Mouse (Mus musculus) leukemia stem cell, adult 10-12 weeks (primary cell): ENCODE measurements around the gene Pim2. TPM values are rescaled to one million over a fixed set of nuclear protein-coding genes. Genes with fewer than 3 reads are reported as not detected.

Experiments
- polyA plus RNA-seq: library from polyadenylated mRNA; stranded (reverse); fragments of >175 nt; gene quantifications from 2 replicates; pipeline ENCODE4 v1.2.3, GENCODE M21; 2012; ENCODE audit warnings: low replicate concordance

The Pim2 gene
- polyA plus RNA-seq = 50.3 and 75.5 TPM in 2 replicates

DNA sequence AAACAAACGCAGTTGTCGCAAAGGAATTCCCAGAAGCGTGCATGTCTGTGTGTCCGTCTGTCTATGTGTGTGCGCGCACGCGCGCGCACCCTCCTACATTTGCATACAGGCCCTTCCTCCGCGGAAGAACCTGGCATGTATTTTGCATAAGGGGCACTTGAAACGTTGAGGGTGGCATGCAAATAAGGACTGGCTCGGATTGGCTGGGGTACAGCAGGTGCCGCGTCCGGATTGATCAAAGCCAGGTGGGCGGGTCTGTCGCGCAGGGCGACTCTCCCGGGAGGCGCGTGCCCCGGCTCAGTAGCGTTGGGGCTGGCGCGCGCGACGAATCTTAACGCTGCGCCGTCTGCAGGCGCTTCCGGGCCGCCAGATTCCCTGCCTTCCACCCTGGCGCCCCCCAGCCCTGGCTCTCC, at the start of gene Pim2:
TSS of gene Pim2 (plus strand) at position 256 of the 413 bp plus-strand sequence.

DNA sequence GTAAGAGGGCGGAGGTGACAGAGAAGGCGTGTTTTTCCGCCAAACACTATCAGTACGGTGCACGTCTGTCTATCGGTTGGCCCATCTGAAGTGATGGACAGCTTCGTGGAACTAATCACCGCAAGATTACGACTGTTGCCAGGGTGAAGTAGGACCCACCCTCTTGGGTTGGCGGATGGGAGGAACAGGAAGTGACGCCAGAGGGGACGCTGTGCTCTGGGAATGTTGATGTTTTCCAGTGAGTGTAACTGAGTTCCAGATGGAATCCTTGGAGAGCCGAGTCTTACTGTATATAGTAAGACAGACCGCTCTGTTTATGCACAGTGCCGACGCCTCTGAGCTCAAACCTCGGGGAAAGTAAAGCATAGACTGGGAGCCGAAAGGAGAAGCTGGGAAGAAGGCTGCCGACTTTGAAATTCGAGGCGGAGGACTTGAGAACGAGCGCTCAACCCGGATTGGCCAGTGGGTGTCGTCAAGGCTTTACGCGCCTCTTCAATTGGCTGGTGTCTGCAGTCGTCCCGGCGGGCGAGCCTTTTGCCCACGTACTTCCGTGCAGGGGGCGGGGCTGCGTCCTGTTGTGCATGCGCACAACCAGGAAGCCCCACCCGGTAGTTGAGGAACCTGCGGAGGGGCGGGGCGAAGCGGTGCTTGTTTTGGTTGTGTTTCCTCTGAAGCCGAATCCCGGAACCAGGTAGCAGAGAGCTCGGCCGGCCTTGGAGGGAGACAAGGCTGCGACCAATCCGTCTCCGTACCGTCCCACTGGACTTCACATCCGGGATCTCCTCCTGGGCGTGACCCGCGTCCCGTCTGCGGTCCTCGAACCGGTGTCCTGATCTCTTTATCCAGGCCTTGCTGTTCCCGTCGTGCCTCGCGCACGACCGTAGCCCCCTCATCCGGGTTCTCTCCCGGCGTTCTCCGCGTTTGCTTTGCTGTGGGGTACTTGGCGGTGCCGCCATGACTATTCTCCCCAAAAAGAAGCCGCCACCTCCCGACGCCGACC, 36.6 kb upstream of the Pim2 start, which contains the start of gene Otud5:
TSS of gene Otud5 (plus strand) at position 202 of the 1,000 bp plus-strand sequence.

DNA sequence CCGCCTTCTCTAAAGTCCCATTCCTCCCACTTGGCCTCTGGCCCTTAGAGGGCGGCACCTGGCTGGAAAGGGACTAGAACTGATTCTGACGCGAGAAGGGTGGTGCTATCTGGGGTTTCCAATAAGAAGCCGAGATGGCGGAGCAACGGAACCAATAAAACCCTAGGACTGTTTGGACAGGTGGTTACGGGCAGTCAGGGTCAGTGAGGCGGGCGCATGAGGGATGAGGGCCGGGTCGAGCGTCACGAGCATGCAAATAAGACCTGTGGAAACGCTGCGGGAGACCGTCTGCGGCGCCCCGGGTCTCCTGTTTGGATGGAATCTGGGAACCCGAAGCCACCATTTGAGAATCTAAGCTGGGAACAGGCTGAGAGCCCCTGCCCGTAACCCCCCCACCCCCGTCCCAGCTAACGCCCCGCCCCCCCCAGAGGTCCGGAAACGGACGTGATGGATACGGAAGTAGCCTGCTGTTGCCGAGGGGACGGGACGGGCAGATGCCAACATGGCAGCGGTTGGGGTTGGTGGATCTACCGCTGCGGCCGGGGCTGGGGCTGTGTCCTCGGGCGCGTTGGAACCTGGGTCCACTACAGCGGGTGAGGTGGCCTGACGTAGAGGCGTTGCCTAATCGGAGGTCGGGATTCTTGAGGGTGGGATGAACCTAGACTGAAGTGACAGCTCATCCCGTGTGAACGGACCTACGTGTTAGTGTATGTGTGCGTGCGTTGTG, 5.9 kb downstream of the Pim2 start, which contains the start of gene Slc35a2:
TSS of gene Slc35a2 (plus strand) at position 188 of the 727 bp plus-strand sequence.

DNA sequence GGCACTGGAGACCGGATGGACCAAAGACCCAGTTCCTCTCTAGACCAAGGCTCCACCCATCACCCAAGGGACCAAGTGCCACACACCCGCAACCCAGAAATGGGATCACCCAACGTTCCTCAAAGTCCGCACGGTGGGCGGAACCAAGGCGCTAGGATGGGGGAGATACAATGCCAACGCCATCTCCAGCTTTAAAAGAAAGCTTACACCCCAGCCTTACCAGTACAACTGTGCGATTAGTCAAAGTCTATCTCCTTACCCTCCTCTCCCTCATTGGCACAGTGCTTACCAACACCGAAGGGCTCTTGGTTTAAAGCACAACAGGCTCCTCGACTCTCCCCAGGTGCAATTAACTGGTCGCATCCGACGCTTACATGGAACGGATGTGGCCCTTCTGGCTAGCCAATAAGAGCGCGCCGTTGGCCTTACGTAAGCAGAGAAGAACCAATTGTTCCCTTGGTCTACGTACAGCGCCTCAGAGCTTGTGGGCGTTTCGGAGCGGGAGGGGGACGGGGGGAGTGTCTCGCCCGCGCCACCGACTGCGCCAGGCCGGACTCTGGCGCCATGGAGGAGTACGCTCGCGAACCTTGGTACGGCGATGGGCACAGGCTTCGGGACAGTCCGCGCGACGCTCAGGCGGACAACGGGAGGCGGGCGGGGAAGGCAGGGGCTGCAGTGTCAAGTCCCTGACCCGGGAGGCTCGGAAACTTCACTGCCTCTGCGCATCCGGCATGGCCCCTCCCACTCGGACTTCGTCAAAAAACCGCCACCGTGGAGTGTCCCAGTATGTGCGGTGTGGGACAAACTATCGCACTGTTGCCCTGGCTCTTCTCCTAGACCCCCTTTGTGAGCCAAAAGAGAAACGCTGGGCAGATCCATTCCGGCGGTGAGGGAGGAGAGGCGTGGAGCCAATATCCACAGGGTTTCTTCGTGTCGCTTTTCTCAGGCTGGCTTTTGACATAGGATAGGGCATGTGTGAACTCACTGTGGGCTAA, 21.1 kb downstream of the Pim2 start, which contains the start of the genes Pqbp1 and Timm17b:
TSS of gene Pqbp1 (minus strand) at position 390 of the 995 bp plus-strand sequence.
TSS of gene Timm17b (plus strand) at position 478 of the 995 bp plus-strand sequence.

DNA sequence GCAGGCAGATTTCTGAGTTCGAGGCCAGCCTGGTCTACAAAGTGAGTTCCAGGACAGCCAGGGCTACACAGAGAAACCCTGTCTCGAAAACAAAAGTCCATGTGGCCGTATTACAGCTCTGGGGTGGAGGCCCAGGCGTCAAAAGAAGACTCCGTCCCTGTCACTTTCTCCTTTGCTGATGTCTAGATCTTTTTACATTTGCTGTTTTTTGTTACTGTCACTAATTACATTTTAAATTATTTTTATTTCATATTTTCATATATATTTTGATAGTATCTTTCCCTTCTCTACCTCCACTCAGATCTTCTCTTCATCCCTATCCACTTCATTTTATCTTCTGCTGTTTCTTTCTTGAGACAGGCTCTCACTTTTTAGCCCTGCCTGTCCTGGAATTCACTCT, 29.7 kb downstream of the Pim2 start, which contains the start of gene Gm10491:
TSS of gene Gm10491 (minus strand) at position 101 of the 400 bp plus-strand sequence.

DNA sequence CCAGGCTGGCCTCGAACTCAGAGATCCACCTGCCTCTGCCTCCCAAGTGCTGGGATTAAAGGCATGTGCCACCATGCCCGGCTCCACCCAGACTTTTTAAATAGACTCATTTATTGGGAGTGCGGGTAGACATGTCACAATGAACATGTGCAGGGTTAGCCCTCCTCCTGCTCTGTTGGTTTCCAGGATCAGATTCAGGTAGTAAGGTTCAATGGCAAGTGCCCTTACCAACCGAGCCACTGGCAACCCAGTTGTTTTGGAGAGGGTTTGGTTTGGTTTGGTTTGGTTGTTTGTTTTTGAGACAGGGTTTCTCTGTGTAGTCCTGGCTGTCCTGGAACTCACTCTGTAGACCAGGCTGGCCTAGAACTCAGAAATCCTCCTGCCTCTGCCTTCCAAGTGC, 31.2 kb downstream of the Pim2 start, which contains the start of gene Gm10490:
TSS of gene Gm10490 (plus strand) at position 301 of the 400 bp plus-strand sequence.

DNA sequence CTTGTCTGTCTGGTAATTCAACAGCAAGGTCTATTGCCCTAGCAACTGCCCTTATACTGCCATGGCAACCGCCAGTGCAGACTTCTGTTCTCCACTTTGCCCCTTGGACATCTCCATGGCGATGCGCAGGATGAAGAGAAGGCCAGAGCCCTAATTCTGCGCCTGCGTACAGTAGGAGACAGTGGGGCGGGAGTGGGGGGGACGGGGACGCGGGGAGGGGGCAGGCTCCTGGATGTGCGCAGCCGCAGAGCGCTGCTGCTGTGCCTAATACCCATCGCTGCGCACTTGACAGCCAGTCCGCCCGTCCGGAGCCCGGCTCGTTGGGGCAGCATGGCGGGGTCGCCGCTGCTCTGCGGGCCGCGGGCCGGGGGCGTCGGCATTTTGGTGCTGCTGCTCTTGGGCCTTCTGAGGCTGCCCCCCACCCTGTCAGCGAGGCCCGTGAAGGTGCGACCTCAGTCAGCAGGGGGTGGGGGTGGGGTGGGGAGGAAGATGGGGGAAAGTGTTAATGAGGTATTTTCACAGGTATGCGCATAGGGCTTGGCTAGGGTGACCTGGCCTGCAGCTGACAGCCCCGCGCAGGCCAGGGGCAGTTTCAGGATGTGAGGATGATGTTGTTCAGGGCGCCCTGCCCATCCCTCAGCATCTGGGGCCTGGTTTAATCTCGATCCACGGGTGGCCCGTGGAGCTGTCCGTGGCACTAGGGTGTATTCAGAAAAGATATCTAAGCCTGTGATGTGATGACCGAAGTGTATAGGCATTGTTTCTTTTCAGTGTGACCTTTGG, 41.7 kb downstream of the Pim2 start, which contains the start of gene Pcsk1n:
TSS of gene Pcsk1n (plus strand) at position 222 of the 783 bp plus-strand sequence.

DNA sequence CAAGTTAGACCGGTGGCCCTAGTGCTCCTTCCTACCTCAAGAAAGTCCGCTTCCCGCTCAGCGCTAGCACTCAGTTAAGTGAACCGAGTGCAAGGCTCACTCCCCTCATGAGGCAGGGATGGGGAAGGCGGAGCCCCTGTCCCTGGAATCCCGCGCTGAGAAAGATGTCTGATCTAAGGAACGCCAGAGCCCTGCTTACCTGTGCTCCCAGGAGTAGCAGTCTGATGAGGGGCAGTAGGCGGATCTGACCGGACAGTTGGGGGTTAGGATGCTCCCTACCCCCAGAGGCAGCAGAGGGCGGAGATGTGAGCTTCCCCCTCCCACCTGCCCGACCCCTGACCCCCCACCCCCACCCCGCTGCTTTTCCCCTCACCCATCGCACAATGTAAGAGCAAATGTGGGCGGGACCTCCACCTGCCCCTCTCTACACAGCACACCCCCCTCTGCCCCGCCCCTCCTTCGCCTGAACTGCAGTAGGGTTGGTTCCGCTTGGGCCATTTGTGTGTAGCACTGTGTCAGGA, 50.3 kb downstream of the Pim2 start, which contains the start of gene Eras:
TSS of gene Eras (minus strand) at position 338 of the 521 bp plus-strand sequence.

Other genes starting within 250 kb of the Pim2 start
- 0.72 and 1.1 TPM in 2 replicates for gene Syp, start 239.8 kb upstream of the Pim2 start, polyA plus RNA-seq
- 10.3 and 16.1 TPM in 2 replicates for gene Prickle3, start 221.0 kb upstream of the Pim2 start, polyA plus RNA-seq
- 27.4 and 44.2 TPM in 2 replicates for gene Plp2, start 206.9 kb upstream of the Pim2 start, polyA plus RNA-seq
- not detected in 2 replicates for gene Magix, start 197.0 kb upstream of the Pim2 start, polyA plus RNA-seq
- gene Gpkow, start 181.1 kb upstream of the Pim2 start, polyA plus RNA-seq = 1.3 and 5.0 TPM in 2 replicates
- gene Wdr45, start 163.9 kb upstream of the Pim2 start, polyA plus RNA-seq = 6.8 and 9.2 TPM in 2 replicates
- gene Gm45208, start 156.0 kb upstream of the Pim2 start, polyA plus RNA-seq = 2.4 and 4.0 TPM in 2 replicates
- gene Praf2, start 149.8 kb upstream of the Pim2 start, polyA plus RNA-seq = 10.4 and 37.4 TPM in 2 replicates
- 6.0 and 7.0 TPM in 2 replicates for gene Ccdc120, start 127.4 kb upstream of the Pim2 start, polyA plus RNA-seq
- gene Tfe3, start 115.7 kb upstream of the Pim2 start, polyA plus RNA-seq = 27.7 and 78.0 TPM in 2 replicates
- 24.0 and 30.6 TPM in 2 replicates for gene Gripap1, start 88.5 kb upstream of the Pim2 start, polyA plus RNA-seq
- 0.39 and 1.3 TPM in 2 replicates for gene Kcnd1, start 56.0 kb upstream of the Pim2 start, polyA plus RNA-seq
- 121 and 187 TPM in 2 replicates for gene Otud5, start 36.9 kb upstream of the Pim2 start, polyA plus RNA-seq
- gene Slc35a2, start 5.8 kb downstream of the Pim2 start, polyA plus RNA-seq = 54.3 and 118 TPM in 2 replicates
- gene Pqbp1, start 21.0 kb downstream of the Pim2 start, polyA plus RNA-seq = 133 and 190 TPM in 2 replicates
- gene Timm17b, start 21.1 kb downstream of the Pim2 start, polyA plus RNA-seq = 52.3 and 170 TPM in 2 replicates
- not detected in 2 replicates for gene Gm10491, start 29.6 kb downstream of the Pim2 start, polyA plus RNA-seq
- not detected in 2 replicates for gene Gm10490, start 31.3 kb downstream of the Pim2 start, polyA plus RNA-seq
- 0.33 TPM in 1 of 2 replicates, not detected in the other for gene Pcsk1n, start 41.6 kb downstream of the Pim2 start, polyA plus RNA-seq
- gene Eras, start 50.3 kb downstream of the Pim2 start, polyA plus RNA-seq = not detected in 2 replicates
- gene Hdac6, start 69.6 kb downstream of the Pim2 start, polyA plus RNA-seq = 3.7 and 5.1 TPM in 2 replicates
- 77.8 and 320 TPM in 2 replicates for gene Gata1, start 99.8 kb downstream of the Pim2 start, polyA plus RNA-seq
- not detected in 2 replicates for gene Glod5, start 140.2 kb downstream of the Pim2 start, polyA plus RNA-seq
- gene Suv39h1, start 196.5 kb downstream of the Pim2 start, polyA plus RNA-seq = 4.4 and 12.7 TPM in 2 replicates
- 122 and 255 TPM in 2 replicates for gene Was, start 212.2 kb downstream of the Pim2 start, polyA plus RNA-seq